Mouse (Mus musculus) CH12.LX (cell line): ENCODE data around the gene Arl16. TPM values are rescaled to one million over a fixed set of nuclear protein-coding genes. Genes with fewer than 3 reads are reported as not detected.

Source experiments
- polyA plus RNA-seq: library from polyadenylated mRNA; unstranded; fragments of >175 nt; gene quantifications from 2 replicates; pipeline ENCODE4 v1.2.1, GENCODE M21; 2012; ENCODE audit warnings: low read depth; ENCODE audit not compliant: insufficient read length
- total RNA-seq, 2 experiments: library from RNA; depleted of rRNA; stranded (reverse); fragments of 300-350 nt in 1 of 2; fragments of >200 nt in 1 of 2; gene quantifications; 2 replicates each; pipeline ENCODE4 v1.2.3; 2012 to 2014

The Arl16 gene
- total and polyA plus RNA-seq, 3 experiments: 22.8 to 42.6 (median 24.8) TPM

Other genes starting within 250 kb of the Arl16 start
Only the 20 nearest of the 28 such genes appear.
- gene Actg1, start 119.1 kb downstream of the Arl16 start, total RNA-seq (2012; rRNA removed): 1,832 and 2,176 TPM in 2 replicates
- 2,424 and 2,484 TPM in 2 replicates for gene Actg1, start 119.1 kb downstream of the Arl16 start, total RNA-seq (2014; rRNA removed)
- 3,554 and 4,362 TPM in 2 replicates for gene Actg1, start 119.1 kb downstream of the Arl16 start, polyA plus RNA-seq
- gene Fscn2, start 106.1 kb downstream of the Arl16 start, total RNA-seq (2012; rRNA removed): 0.25 TPM in 1 of 2 replicates, not detected in the other
- not detected in 2 replicates for gene Fscn2, start 106.1 kb downstream of the Arl16 start, total RNA-seq (2014; rRNA removed)
- not detected in 2 replicates for gene Fscn2, start 106.1 kb downstream of the Arl16 start, polyA plus RNA-seq
- gene Faap100, start 88.8 kb downstream of the Arl16 start, total RNA-seq (2012; rRNA removed): 17.7 and 19.6 TPM in 2 replicates
- gene Faap100, start 88.8 kb downstream of the Arl16 start, total RNA-seq (2014; rRNA removed): 6.6 and 7.7 TPM in 2 replicates
- gene Faap100, start 88.8 kb downstream of the Arl16 start, polyA plus RNA-seq: 13.1 and 14.3 TPM in 2 replicates
- gene Nploc4, start 29.9 kb downstream of the Arl16 start, total RNA-seq (2012; rRNA removed): 50.4 and 67.4 TPM in 2 replicates
- gene Nploc4, start 29.9 kb downstream of the Arl16 start, total RNA-seq (2014; rRNA removed): 38.3 and 40.6 TPM in 2 replicates
- gene Nploc4, start 29.9 kb downstream of the Arl16 start, polyA plus RNA-seq: 97.8 and 115 TPM in 2 replicates
- gene Tspan10, start 25.0 kb downstream of the Arl16 start, total RNA-seq (2012; rRNA removed): 0.08 TPM in 1 of 2 replicates, not detected in the other
- 0.30 TPM in 1 of 2 replicates, not detected in the other for gene Tspan10, start 25.0 kb downstream of the Arl16 start, total RNA-seq (2014; rRNA removed)
- 0.25 and 0.31 TPM in 2 replicates for gene Tspan10, start 25.0 kb downstream of the Arl16 start, polyA plus RNA-seq
- gene Pde6g, start 14.1 kb downstream of the Arl16 start, total RNA-seq (2012; rRNA removed): 0.34 TPM in 2 replicates
- 0.41 TPM in 1 of 2 replicates, not detected in the other for gene Pde6g, start 14.1 kb downstream of the Arl16 start, total RNA-seq (2014; rRNA removed)
- gene Pde6g, start 14.1 kb downstream of the Arl16 start, polyA plus RNA-seq: 0.31 and 0.34 TPM in 2 replicates
- gene Oxld1, start 9.5 kb downstream of the Arl16 start, total RNA-seq (2012; rRNA removed): 18.7 and 31.4 TPM in 2 replicates
- 17.6 and 20.3 TPM in 2 replicates for gene Oxld1, start 9.5 kb downstream of the Arl16 start, total RNA-seq (2014; rRNA removed)
- 10.4 and 12.2 TPM in 2 replicates for gene Oxld1, start 9.5 kb downstream of the Arl16 start, polyA plus RNA-seq
- gene Ccdc137, start 9.5 kb downstream of the Arl16 start, total RNA-seq (2012; rRNA removed): 30.1 and 43.9 TPM in 2 replicates
- gene Ccdc137, start 9.5 kb downstream of the Arl16 start, total RNA-seq (2014; rRNA removed): 54.6 and 61.1 TPM in 2 replicates
- 70.4 and 104 TPM in 2 replicates for gene Ccdc137, start 9.5 kb downstream of the Arl16 start, polyA plus RNA-seq
- gene Mrpl12, start 17.0 kb upstream of the Arl16 start, total RNA-seq (2012; rRNA removed): 267 and 336 TPM in 2 replicates
- gene Mrpl12, start 17.0 kb upstream of the Arl16 start, total RNA-seq (2014; rRNA removed): 47.5 and 60.3 TPM in 2 replicates
- gene Mrpl12, start 17.0 kb upstream of the Arl16 start, polyA plus RNA-seq: 341 and 363 TPM in 2 replicates
- 32.9 and 48.5 TPM in 2 replicates for gene Slc25a10, start 24.2 kb upstream of the Arl16 start, total RNA-seq (2012; rRNA removed)
- 29.5 and 34.6 TPM in 2 replicates for gene Slc25a10, start 24.2 kb upstream of the Arl16 start, total RNA-seq (2014; rRNA removed)
- 43.4 and 45.9 TPM in 2 replicates for gene Slc25a10, start 24.2 kb upstream of the Arl16 start, polyA plus RNA-seq
- gene Gcgr, start 63.1 kb upstream of the Arl16 start, total RNA-seq (2012; rRNA removed): 0.13 TPM in 1 of 2 replicates, not detected in the other
- 0.09 and 0.16 TPM in 2 replicates for gene Gcgr, start 63.1 kb upstream of the Arl16 start, total RNA-seq (2014; rRNA removed)
- 0.20 TPM in 1 of 2 replicates, not detected in the other for gene Gcgr, start 63.1 kb upstream of the Arl16 start, polyA plus RNA-seq
- 25.8 and 39.6 TPM in 2 replicates for gene Mcrip1, start 82.1 kb upstream of the Arl16 start, total RNA-seq (2012; rRNA removed)
- 37.6 and 46.2 TPM in 2 replicates for gene Mcrip1, start 82.1 kb upstream of the Arl16 start, total RNA-seq (2014; rRNA removed)
- 60.2 and 66.5 TPM in 2 replicates for gene Mcrip1, start 82.1 kb upstream of the Arl16 start, polyA plus RNA-seq
- not detected in 2 replicates for gene Ppp1r27, start 83.5 kb upstream of the Arl16 start, total RNA-seq (2012; rRNA removed)
- gene Ppp1r27, start 83.5 kb upstream of the Arl16 start, total RNA-seq (2014; rRNA removed): not detected in 2 replicates
- gene Ppp1r27, start 83.5 kb upstream of the Arl16 start, polyA plus RNA-seq: not detected in 2 replicates
- gene P4hb, start 105.6 kb upstream of the Arl16 start, total RNA-seq (2012; rRNA removed): 531 and 594 TPM in 2 replicates
- gene P4hb, start 105.6 kb upstream of the Arl16 start, total RNA-seq (2014; rRNA removed): 453 and 486 TPM in 2 replicates
- 644 and 662 TPM in 2 replicates for gene P4hb, start 105.6 kb upstream of the Arl16 start, polyA plus RNA-seq
- 417 and 467 TPM in 2 replicates for gene Arhgdia, start 114.0 kb upstream of the Arl16 start, total RNA-seq (2012; rRNA removed)
- gene Arhgdia, start 114.0 kb upstream of the Arl16 start, total RNA-seq (2014; rRNA removed): 126 and 172 TPM in 2 replicates
- 957 and 958 TPM in 2 replicates for gene Arhgdia, start 114.0 kb upstream of the Arl16 start, polyA plus RNA-seq
- 582 and 793 TPM in 2 replicates for gene Alyref, start 130.8 kb upstream of the Arl16 start, total RNA-seq (2012; rRNA removed)
- 358 and 361 TPM in 2 replicates for gene Alyref, start 130.8 kb upstream of the Arl16 start, total RNA-seq (2014; rRNA removed)
- gene Alyref, start 130.8 kb upstream of the Arl16 start, polyA plus RNA-seq: 444 and 451 TPM in 2 replicates
- 108 and 114 TPM in 2 replicates for gene Anapc11, start 130.8 kb upstream of the Arl16 start, total RNA-seq (2012; rRNA removed)
- gene Anapc11, start 130.8 kb upstream of the Arl16 start, total RNA-seq (2014; rRNA removed): 51.7 and 57.0 TPM in 2 replicates
- 142 and 145 TPM in 2 replicates for gene Anapc11, start 130.8 kb upstream of the Arl16 start, polyA plus RNA-seq
- gene Npb, start 140.9 kb upstream of the Arl16 start, total RNA-seq (2012; rRNA removed): 0.55 TPM in 1 of 2 replicates, not detected in the other
- not detected in 2 replicates for gene Npb, start 140.9 kb upstream of the Arl16 start, total RNA-seq (2014; rRNA removed)
- 1.0 and 1.3 TPM in 2 replicates for gene Npb, start 140.9 kb upstream of the Arl16 start, polyA plus RNA-seq
- 166 and 175 TPM in 2 replicates for gene Pcyt2, start 150.3 kb upstream of the Arl16 start, total RNA-seq (2012; rRNA removed)
- gene Pcyt2, start 150.3 kb upstream of the Arl16 start, total RNA-seq (2014; rRNA removed): 149 and 154 TPM in 2 replicates
- 155 and 158 TPM in 2 replicates for gene Pcyt2, start 150.3 kb upstream of the Arl16 start, polyA plus RNA-seq
- 75.2 and 87.1 TPM in 2 replicates for gene Sirt7, start 157.6 kb upstream of the Arl16 start, total RNA-seq (2012; rRNA removed)
- gene Sirt7, start 157.6 kb upstream of the Arl16 start, total RNA-seq (2014; rRNA removed): 71.7 and 74.4 TPM in 2 replicates
- gene Sirt7, start 157.6 kb upstream of the Arl16 start, polyA plus RNA-seq: 84.4 and 91.3 TPM in 2 replicates